Mouse (Mus musculus): Measurements from ENCODE around the gene Rps11.

Rps11 gene

GRCm38 (mm10) chr7:45083300-45083890 lies 40.8 kb downstream of the Rps11 start:
- no peak for DNase-seq (ENCODE audit: low read depth)

GRCm38 (mm10) chr7:45082401-45083299 lies 41.6 kb downstream of the Rps11 start:
- no peak for DNase-seq (ENCODE audit: low read depth)

- DNase-seq (ENCODE audit: low read depth) = no peak
Observed at GRCm38 (mm10) chr7:45081016-45081415, 43.2 kb downstream of the Rps11 start.

GRCm38 (mm10) chr7:45079856-45080255 lies 44.4 kb downstream of the Rps11 start:
- peak; percentile 87 for DNase-seq (ENCODE audit: low read depth)

- peak; percentile 67 for DNase-seq (ENCODE audit: low read depth)
Observed at GRCm38 (mm10) chr7:45078513-45078912, 45.7 kb downstream of the Rps11 start.

- DNase-seq (ENCODE audit: low read depth) = no peak
Observed at GRCm38 (mm10) chr7:45077829-45078228, 46.4 kb downstream of the Rps11 start.

- no peak for DNase-seq (ENCODE audit: low read depth)
Observed at GRCm38 (mm10) chr7:45077322-45077721, 46.9 kb downstream of the Rps11 start.

GRCm38 (mm10) chr7:45076501-45076900 lies 47.7 kb downstream of the Rps11 start:
- no peak for DNase-seq (ENCODE audit: low read depth)

- DNase-seq (ENCODE audit: low read depth) = no peak
Observed at GRCm38 (mm10) chr7:45075405-45075804, 48.8 kb downstream of the Rps11 start.

GRCm38 (mm10) chr7:45073949-45074348 lies 50.3 kb downstream of the Rps11 start:
- no peak for DNase-seq (ENCODE audit: low read depth)

GRCm38 (mm10) chr7:45073171-45073707 lies 51.0 kb downstream of the Rps11 start:
- no peak for DNase-seq (ENCODE audit: low read depth)
